Mouse (Mus musculus) heart, postnatal 25 days (tissue): Measurements from ENCODE around the gene Ust. TPM values are rescaled to one million over a fixed set of nuclear protein-coding genes. Genes with fewer than 3 reads are reported as not detected.
A peak's percentile ranks its signal among the peaks of the same experiment; 100 is the strongest.

Source experiments
- DNase-seq: peaks from one replicate; pipeline ENCODE4 v3.0.0; 2022; ENCODE audit warnings: low spot score
- intact Hi-C: fragments of 180-260 bp; cut with DNase I; formaldehyde crosslinking; loops from one replicate; pipeline ENCODE4 v1.15.1; 2025
- total RNA-seq, 2 experiments: library from RNA; stranded (reverse); gene quantifications; 2 replicates each; pipeline ENCODE4 v1.2.3; 2021

Gene Ust
- total RNA-seq, 2 experiments from 2014 or later: 1.5 to 2.2 TPM

GRCm38 (mm10) chr10:8347497-8347896 is 171.1 kb downstream of the Ust start:
- intact Hi-C loops: no loop called here
- no peak for DNase-seq

- no peak for DNase-seq
- intact Hi-C loops: no loop called here
Measured at GRCm38 (mm10) chr10:8342556-8342955, 176.1 kb downstream of the Ust start.

GRCm38 (mm10) chr10:8339645-8340428 is 178.8 kb downstream of the Ust start:
- DNase-seq: no peak
- intact Hi-C loops: no loop called here

DNA sequence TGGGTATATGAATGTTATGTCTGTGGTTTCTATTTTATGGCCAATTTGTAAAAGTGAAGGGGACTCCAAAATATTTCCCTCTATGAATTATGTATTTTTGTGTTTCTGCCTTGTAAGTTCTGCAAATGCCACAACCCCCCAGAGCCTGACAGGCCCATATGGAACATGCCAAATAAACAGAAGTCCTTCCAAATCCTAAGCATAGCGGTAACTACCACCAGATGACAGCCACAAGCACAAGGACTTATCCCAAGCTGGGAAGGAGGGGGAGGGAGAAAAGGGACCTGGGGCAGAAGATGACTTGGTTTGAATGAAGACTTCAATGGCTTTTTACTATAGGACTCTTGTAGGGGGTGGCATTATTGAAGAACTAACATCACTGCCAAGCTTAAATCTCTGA is 182.0 kb downstream of the Ust start:
- intact Hi-C loops: no loop called here

GRCm38 (mm10) chr10:8330958-8331357 is 187.7 kb downstream of the Ust start:
- intact Hi-C loops: no loop called here
- no peak for DNase-seq

More for the DNA sequence above, 182.0 kb downstream of the Ust start:
- DNase-seq: no peak

DNA sequence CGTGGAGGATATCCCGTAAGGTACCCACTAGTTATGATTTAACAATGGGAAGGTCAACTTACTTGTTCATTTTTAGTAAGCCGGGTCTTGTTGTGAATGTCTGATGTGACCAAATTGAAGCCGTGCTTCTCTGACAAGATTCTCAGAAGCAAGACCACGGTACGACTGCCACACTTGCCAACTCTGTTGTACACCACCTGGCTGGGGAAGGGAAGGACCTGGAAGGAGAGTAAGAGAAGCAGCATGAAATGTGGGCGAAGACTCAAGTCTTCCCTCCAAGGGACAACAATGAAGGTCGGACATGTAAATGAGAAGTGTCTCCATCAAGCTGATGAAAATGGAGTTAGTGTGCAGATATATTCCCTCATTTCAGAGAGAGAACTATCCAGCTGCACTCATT is 188.6 kb downstream of the Ust start:
- intact Hi-C loops: no loop called here
- no peak for DNase-seq

- peak; percentile 14 for DNase-seq
- intact Hi-C loops: loop anchor here (2.0 to 5.0 kb wide), 3 partner anchors 195 to 394 kb away; partner anchors contain the start of gene Ust
Measured at GRCm38 (mm10) chr10:8323304-8323765, 195.3 kb downstream of the Ust start.

GRCm38 (mm10) chr10:8320771-8321170 is 197.9 kb downstream of the Ust start:
- no peak for DNase-seq
- intact Hi-C loops: loop anchor here (5.0 kb wide), 2 partner anchors 362 to 397 kb away; no protein-coding TSS in a partner anchor

DNA sequence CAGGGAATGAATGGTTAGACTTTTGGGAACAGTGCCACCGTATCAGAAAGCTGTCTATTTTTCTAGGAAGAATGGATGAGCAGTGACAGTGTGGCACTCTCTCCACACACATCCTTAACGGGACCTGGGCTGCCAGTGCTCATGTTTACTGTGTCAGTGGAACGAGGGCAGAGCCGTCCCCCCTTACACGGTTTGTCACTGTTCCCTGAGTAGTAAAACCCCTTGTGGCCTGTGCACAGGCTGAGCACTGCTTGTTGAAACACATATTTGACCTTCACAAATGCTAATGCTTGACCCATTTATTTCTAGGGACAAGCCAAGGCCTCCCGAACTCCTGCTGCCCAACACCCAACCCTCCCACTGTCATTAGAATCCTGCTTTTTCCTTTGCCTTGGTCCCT is 209.2 kb downstream of the Ust start:
- DNase-seq: no peak
- intact Hi-C loops: no loop called here

DNA sequence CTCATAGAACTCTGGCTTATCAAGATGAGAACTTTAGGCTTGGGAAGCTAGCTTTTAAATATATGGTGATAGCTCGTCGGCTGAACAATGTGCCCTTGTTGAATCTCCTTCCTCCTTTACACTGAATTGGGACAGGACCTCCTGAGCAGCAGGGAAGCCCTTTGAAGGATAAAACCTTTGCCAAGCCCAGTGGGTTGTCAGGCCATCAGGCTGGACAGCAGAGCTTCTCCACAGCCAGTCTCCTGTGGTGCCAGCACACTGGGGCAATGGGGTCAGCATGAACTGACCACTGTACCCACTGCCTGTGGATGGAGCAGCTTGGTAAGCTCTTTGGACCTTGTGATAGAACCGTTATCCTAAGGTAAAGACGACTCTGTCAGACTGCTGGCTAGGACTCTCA is 214.4 kb downstream of the Ust start:
- intact Hi-C loops: no loop called here
- no peak for DNase-seq

DNA sequence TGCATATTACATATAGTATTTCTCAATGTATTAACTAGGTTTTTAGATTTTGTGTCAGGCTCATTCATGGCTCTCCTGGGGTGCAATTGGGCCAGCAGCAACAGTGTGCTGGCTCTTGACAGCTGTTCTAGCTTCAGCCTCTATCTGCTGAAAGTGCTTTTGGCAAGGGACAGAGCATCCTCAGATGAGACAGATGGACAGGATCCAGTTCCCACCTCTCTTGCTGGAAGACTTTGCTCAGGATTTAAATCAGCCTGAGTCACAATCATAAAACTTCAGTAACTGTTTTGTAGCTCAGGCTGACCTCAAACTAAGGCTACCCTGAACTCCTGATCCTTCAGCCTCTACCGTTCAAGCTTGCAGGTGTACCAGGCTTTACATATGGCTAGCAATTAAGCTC is 219.5 kb downstream of the Ust start:
- intact Hi-C loops: no loop called here
- no peak for DNase-seq

- DNase-seq: no peak
- intact Hi-C loops: no loop called here
Measured at GRCm38 (mm10) chr10:8297214-8297613, 221.4 kb downstream of the Ust start.

- no peak for DNase-seq
- intact Hi-C loops: no loop called here
Measured at GRCm38 (mm10) chr10:8290661-8291060, 228.0 kb downstream of the Ust start.

DNA sequence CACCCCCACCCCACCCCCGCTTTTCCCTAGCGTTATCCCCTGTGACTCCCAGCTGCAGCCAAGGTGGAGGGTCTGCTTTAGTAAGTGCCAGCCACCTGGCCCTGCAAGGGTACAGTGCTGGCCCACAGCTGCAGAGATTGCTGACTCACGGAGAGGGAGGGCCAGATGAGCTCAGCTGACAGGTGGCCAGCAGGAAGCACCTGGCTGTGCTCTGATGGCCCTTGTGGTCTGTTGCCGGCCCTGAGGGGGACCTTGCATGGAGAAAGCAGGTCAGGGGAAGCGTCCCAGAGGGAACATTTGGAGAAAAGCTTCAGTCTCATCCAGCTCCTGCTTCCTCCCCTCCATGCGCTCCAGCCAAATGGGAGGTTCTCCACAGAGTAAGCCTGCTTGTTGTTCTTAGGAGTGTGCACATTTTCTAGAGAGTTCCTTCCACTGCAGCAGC is 231.3 kb downstream of the Ust start:
- DNase-seq: peak; percentile 12
- intact Hi-C loops: no loop called here

DNA sequence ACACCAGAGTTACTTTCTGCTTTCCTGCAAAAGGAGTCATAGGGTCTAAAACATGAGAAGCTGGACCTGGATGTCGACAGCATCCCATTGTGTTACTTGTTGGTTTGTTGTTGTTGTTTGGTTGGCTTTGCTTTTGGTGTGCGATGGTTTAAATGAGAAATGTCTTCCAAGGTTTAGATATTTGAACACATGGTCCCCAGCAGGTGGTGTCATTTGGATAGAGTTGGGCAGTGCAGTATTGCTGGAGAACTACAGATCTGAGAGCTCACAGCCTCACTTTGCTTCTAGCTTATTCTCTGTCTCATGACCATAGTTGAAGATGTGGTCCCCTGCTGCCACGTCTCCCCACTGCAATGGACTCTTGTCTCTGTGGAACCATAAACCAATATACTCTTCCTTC is 234.6 kb downstream of the Ust start:
- intact Hi-C loops: no loop called here
- DNase-seq: no peak

- intact Hi-C loops: no loop called here
- DNase-seq: no peak
Measured at GRCm38 (mm10) chr10:8277094-8277493, 241.5 kb downstream of the Ust start.

DNA sequence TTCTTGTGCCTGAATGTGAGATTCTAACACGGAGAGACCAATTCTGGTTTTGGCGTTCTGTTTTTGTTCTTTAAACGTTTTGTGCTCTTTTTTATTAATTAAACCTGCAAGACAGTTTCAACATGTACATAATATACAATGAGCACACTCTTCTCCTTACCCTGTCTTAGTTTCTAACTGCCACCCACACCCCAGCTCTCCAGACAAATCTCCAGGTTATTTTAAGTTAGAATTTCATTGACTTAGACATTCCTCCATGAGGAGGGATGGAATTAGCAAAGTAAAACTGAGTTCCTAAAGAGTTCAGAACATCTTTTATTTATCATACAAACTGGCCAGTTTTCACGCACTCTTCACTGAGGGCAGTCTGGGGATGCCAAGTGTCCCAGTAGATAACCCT is 248.9 kb downstream of the Ust start:
- intact Hi-C loops: no loop called here
- DNase-seq: no peak

GRCm38 (mm10) chr10:8259716-8260115 is 258.9 kb downstream of the Ust start:
- DNase-seq: no peak
- intact Hi-C loops: no loop called here

DNA sequence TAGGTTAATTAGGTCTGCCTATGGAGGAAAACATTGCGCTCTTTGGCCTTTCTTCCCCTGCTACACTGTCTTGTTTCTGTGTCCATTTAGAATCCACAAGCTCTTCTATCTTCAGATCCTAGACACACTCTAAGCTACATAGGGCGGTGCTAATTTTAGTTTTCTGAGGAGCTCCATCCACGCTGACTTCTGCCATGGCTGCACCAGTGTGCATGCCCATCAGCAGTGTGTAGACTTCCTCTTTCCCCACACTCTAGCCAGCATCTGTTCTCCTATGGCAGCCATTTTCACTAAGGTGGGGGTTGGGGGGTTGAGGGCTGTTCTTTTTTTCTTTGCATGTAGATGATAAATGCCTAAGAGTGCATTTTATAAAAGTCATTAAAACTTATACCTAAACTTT is 268.6 kb downstream of the Ust start:
- intact Hi-C loops: no loop called here
- no peak for DNase-seq

GRCm38 (mm10) chr10:8242336-8242735 is 276.3 kb downstream of the Ust start:
- intact Hi-C loops: loop anchor here (5.0 kb wide), 1 partner anchor 475 kb away; no protein-coding TSS in a partner anchor
- DNase-seq: no peak

GRCm38 (mm10) chr10:8240703-8241102 is 277.9 kb downstream of the Ust start:
- intact Hi-C loops: loop anchor here (1.0 to 5.0 kb wide), 3 partner anchors 357 to 477 kb away; no protein-coding TSS in a partner anchor

GRCm38 (mm10) chr10:8240242-8240641 is 278.4 kb downstream of the Ust start:
- no peak for DNase-seq
- intact Hi-C loops: loop anchor here (1.0 to 5.0 kb wide), 3 partner anchors 357 to 477 kb away; no protein-coding TSS in a partner anchor

More at GRCm38 (mm10) chr10:8240703-8241102, 277.9 kb downstream of the Ust start:
- DNase-seq: no peak
